Mouse (Mus musculus): ENCODE measurements at regions not wholly inside any gene's neighbourhood (a gene's known extent, or its start where the extent isn't known, plus 50 kb on each side); places are given as distances from the start of the nearest gene placed in this dataset.

DNA sequence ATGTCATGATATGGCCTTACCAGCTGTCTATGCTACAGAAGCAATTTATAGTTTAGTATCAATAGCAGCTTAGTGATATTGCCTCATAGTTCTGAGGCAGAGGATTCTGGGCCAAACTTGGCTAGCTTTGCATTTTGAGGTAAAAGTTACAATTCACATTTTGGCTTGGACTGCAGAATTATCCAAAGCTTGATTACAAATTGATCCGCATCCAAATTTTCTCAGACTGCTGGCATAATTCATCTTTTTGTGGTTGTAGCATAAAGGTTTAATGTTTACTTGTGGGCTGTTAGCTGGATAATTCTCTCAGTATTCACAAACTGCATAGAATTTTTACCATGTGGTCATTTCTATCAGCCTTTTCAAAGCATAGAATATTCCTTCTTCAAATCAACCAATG, 589.9 kb upstream of the Pdcd1 start:
- no peaks in the 10 kb centered on the region for H3K36me3 ChIP-seq
- no peaks in the 10 kb centered on the region for H3K9me3 ChIP-seq
- H3K9ac ChIP-seq (replicated peaks), result no peak overlapping the region
- ATAC-seq, result no peak
- H3K4me3 ChIP-seq (replicated peaks), result no peak overlapping the region
- no peaks in the 10 kb centered on the region for H3K4me1 ChIP-seq (replicated peaks)
- H3K27ac ChIP-seq, result no peak overlapping the region
- no peak overlapping the region for H3K4me2 ChIP-seq (replicated peaks)
- no peaks in the 10 kb centered on the region for H3K27me3 ChIP-seq
- WGBS, result 94% methylated on average over 1 of the region's 1 CpGs

DNA sequence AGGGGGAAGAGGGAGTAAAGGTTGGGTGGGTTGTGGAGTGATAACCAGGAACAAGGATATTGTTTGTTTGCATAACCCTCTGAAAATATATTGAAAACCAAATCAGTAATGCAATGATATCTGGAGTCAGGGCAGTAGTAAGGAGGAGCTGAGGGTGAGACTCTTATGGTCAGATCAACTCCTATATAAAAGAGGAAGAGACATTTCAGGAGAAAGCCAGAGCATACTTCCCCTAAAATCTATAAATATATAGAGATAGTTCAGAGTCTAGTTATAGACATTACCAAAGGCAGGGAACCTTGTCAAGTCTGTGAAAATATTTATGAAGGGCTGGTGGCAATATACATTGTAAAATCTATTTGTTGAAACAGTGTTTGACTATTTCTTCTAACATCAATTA, 605.9 kb upstream of the Pdcd1 start:
- no peak overlapping the region for H3K4me2 ChIP-seq (replicated peaks)
- no peaks in the 10 kb centered on the region for H3K9me3 ChIP-seq
- H3K27me3 ChIP-seq, result no peaks in the 10 kb centered on the region
- no peak overlapping the region for H3K27ac ChIP-seq
- no peak for ATAC-seq
- H3K4me1 ChIP-seq (replicated peaks), result no peaks in the 10 kb centered on the region
- no peak overlapping the region for H3K9ac ChIP-seq (replicated peaks)
- no peaks in the 10 kb centered on the region for H3K36me3 ChIP-seq
- no peak overlapping the region for H3K4me3 ChIP-seq (replicated peaks)

DNA sequence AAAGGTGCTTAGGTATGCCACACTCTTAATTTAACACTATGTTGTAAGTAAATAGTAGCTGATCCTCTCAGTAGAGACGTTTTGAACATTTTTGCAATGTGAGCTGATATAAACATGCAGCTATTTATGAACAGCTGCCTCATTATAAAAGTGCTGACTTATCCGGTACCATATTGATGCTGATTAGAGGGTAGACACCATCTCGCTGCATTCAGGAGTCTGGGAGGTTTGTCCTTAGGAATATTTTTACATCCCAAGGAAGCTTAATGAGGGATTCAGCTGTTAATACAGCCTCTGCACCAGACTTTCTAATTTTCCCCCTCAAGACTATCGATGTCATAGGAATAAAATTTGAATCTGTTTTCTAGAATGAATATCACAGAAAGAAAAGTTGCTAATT, 619.3 kb upstream of the Pdcd1 start:
- Histone ChIP-seq H3K36me3 (no peaks in the 10 kb centered on the region), H3K9me3 (no peaks in the 10 kb centered on the region), H3K4me3 (replicated peaks) (no peak overlapping the region), H3K27me3 (no peaks in the 10 kb centered on the region), H3K4me1 (replicated peaks) (no peaks in the 10 kb centered on the region), H3K4me2 (replicated peaks) (no peak overlapping the region), H3K9ac (replicated peaks) (no peak overlapping the region), H3K27ac (no peak overlapping the region)
- ATAC-seq, result no peak
- 70% methylated on average over 4 of the region's 4 CpGs for WGBS

GRCm38 (mm10) chr1:94700517-94700916, 612.9 kb upstream of the Fam174a start:
- Histone ChIP-seq H3K27me3 (no peaks in the 10 kb centered on the region), H3K9ac (replicated peaks) (no peak overlapping the region), H3K27ac (no peak overlapping the region), H3K9me3 (no peaks in the 10 kb centered on the region), H3K4me3 (replicated peaks) (no peak overlapping the region), H3K4me2 (replicated peaks) (no peak overlapping the region), H3K36me3 (no peaks in the 10 kb centered on the region), H3K4me1 (replicated peaks) (no peaks in the 10 kb centered on the region)
- 68% methylated on average over 1 of the region's 1 CpGs for WGBS
- ATAC-seq, result no peak

GRCm38 (mm10) chr1:94701688-94702087, 611.7 kb upstream of the Fam174a start:
- Histone ChIP-seq H3K4me2 (replicated peaks) (no peak overlapping the region), H3K36me3 (no peaks in the 10 kb centered on the region), H3K9ac (replicated peaks) (no peak overlapping the region), H3K4me3 (replicated peaks) (no peak overlapping the region), H3K27me3 (no peaks in the 10 kb centered on the region), H3K4me1 (replicated peaks) (no peaks in the 10 kb centered on the region), H3K27ac (no peak overlapping the region), H3K9me3 (no peaks in the 10 kb centered on the region)
- ATAC-seq, result no peak
- WGBS, result 89% methylated on average over 1 of the region's 1 CpGs

GRCm38 (mm10) chr1:94712812-94713211, 600.6 kb upstream of the Fam174a start:
- H3K36me3 ChIP-seq, result no peaks in the 10 kb centered on the region
- 0 out of 2 replicates have a peak, but pooled peaks cover 4% of the 10 kb centered on the region for H3K4me1 ChIP-seq (replicated peaks)
- ATAC-seq, result no peak; the same call in 1 of the 2 replicates
- no peak overlapping the region for H3K27ac ChIP-seq
- no peaks in the 10 kb centered on the region for H3K9me3 ChIP-seq
- no peaks in the 10 kb centered on the region for H3K27me3 ChIP-seq
- WGBS, result 6% methylated on average over 5 of the region's 5 CpGs
- no peak overlapping the region for H3K4me2 ChIP-seq (replicated peaks)
- H3K9ac ChIP-seq (replicated peaks), result no peak overlapping the region
- H3K4me3 ChIP-seq (replicated peaks), result no peak overlapping the region

DNA sequence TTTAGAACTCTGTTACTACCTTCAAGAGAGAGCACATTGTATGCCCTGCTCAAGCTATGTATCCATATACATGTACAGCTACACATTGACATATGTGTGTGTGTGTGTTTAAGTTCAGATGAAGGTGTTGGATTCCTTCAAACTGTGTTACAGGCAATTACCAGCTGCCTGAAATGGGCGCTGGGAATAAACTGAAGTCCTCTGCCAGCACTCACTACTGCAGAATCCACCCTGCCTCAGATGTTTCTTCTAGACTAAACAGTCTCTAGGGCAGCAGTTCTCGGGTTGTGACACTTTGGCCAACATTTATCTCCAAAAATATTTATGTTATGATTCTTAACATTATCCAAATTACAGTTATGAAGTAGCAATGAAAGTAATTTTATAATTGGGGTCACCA, 595.7 kb upstream of the Fam174a start:
- Histone ChIP-seq H3K4me2 (replicated peaks) (no peak overlapping the region), H3K9me3 (no peaks in the 10 kb centered on the region), H3K36me3 (no peaks in the 10 kb centered on the region), H3K27ac (no peak overlapping the region), H3K27me3 (no peaks in the 10 kb centered on the region), H3K4me1 (replicated peaks) (0 out of 2 replicates have a peak, but pooled peaks cover 3% of the 10 kb centered on the region), H3K4me3 (replicated peaks) (no peak overlapping the region), H3K9ac (replicated peaks) (no peak overlapping the region)
- 68% methylated on average over 2 of the region's 2 CpGs for WGBS
- ATAC-seq, result no peak

DNA sequence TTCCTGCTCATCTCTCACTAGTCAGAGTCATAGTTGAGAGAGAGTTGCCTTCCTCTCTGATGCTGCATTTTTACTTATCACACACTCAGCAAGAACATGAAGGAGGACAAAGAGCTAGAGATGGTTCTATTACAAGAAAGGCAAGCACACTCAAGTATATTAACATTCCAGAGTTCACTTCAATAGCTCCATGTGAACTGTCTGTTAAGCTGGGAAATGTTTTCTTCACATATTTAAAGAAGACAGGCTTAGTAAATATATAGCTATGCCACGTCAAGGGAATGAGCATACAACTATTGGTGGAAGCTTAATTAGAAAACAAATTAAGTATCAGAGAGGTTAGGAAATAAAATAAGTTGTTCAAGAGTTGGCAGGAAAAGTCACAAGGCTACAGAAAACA, 559.9 kb upstream of the Fam174a start:
- Histone ChIP-seq H3K9me3 (no peaks in the 10 kb centered on the region), H3K36me3 (no peaks in the 10 kb centered on the region), H3K27ac (no peak overlapping the region), H3K27me3 (no peaks in the 10 kb centered on the region), H3K9ac (replicated peaks) (no peak overlapping the region), H3K4me3 (replicated peaks) (no peak overlapping the region), H3K4me2 (replicated peaks) (no peak overlapping the region), H3K4me1 (replicated peaks) (no peaks in the 10 kb centered on the region)
- ATAC-seq, result no peak
- 43% methylated on average over 1 of the region's 1 CpGs for WGBS

DNA sequence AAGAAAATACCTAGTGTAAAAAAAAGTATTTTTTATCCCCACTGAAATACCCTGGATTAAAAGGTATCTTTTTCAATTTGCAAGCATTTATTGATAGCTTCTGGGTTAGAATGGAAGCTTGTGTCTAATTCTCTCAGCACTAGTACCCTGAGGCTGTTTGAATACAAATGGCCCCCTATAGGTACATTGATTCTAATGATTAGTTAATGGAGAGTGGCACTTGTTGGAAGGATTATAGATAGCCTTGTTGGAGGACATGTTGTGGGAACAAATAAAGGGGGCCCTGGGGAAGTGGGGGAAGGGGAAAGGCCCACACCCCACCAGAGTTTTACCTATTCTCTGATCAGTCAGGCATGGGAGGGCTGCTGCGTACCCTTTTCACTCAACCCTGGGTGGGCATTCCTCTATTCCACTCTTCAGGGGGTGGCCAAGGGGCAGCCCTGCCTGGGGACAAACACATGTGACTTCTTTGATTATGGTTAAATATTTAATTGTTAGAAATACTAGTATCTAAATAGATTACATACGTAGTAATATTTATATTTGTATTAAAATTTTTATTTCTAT, 524.3 kb upstream of the Fam174a start:
- ATAC-seq, result 0 out of 2 replicates have a peak, but pooled peaks have one; percentile 63
- Histone ChIP-seq H3K27ac (no peak overlapping the region), H3K9ac (replicated peaks) (no peak overlapping the region), H3K36me3 (no peaks in the 10 kb centered on the region), H3K27me3 (no peaks in the 10 kb centered on the region), H3K9me3 (no peaks in the 10 kb centered on the region), H3K4me3 (replicated peaks) (no peak overlapping the region), H3K4me1 (replicated peaks) (0 out of 2 replicates have a peak, but pooled peaks cover 2% of the 10 kb centered on the region), H3K4me2 (replicated peaks) (no peak overlapping the region)
- 69% methylated on average over 2 of the region's 2 CpGs for WGBS

GRCm38 (mm10) chr1:94790604-94791003, 522.8 kb upstream of the Fam174a start:
- H3K27ac ChIP-seq, result no peak overlapping the region
- H3K4me2 ChIP-seq (replicated peaks), result no peak overlapping the region
- no peak for ATAC-seq
- H3K9ac ChIP-seq (replicated peaks), result no peak overlapping the region
- no peaks in the 10 kb centered on the region for H3K27me3 ChIP-seq
- H3K36me3 ChIP-seq, result no peaks in the 10 kb centered on the region
- 45% methylated on average over 7 of the region's 7 CpGs for WGBS
- no peak overlapping the region for H3K4me3 ChIP-seq (replicated peaks)
- H3K4me1 ChIP-seq (replicated peaks), result 0 out of 2 replicates have a peak, but pooled peaks cover 2% of the 10 kb centered on the region
- H3K9me3 ChIP-seq, result no peaks in the 10 kb centered on the region

- no peak overlapping the region for H3K4me3 ChIP-seq (replicated peaks)
- no peaks in the 10 kb centered on the region for H3K9me3 ChIP-seq
- no peak overlapping the region for H3K27ac ChIP-seq
- H3K4me1 ChIP-seq (replicated peaks), result 0 out of 2 replicates have a peak, but pooled peaks cover 2% of the 10 kb centered on the region
- no peak for ATAC-seq
- WGBS, result 65% methylated on average over 6 of the region's 6 CpGs
- no peak overlapping the region for H3K4me2 ChIP-seq (replicated peaks)
- no peaks in the 10 kb centered on the region for H3K27me3 ChIP-seq
- H3K36me3 ChIP-seq, result no peaks in the 10 kb centered on the region
- H3K9ac ChIP-seq (replicated peaks), result no peak overlapping the region
Observed at GRCm38 (mm10) chr1:94791052-94791451, 522.4 kb upstream of the Fam174a start.

DNA sequence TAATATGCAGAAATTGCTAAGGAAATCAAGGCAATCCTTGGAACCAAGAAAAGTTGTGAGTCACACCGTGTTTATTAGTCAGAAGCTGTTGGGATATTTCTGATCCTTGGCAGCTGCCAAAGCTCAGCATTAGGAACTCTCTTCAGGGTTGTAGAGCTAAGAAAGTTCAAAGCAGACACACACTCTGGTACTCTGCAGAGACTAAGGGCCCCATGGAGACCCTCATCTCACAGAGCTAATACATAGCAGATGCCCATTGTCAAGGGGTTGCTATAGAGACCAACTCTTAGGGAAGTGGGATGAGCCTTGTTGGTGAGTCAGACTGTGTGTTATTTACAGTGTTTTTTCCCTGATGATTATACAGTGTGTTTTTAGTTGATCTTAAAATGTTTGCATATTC, 517.4 kb upstream of the Fam174a start:
- WGBS, result 39% methylated on average over 1 of the region's 1 CpGs
- no peak overlapping the region for H3K9ac ChIP-seq (replicated peaks)
- 0 out of 2 replicates have a peak, but pooled peaks have one; percentile 70 for ATAC-seq

DNA sequence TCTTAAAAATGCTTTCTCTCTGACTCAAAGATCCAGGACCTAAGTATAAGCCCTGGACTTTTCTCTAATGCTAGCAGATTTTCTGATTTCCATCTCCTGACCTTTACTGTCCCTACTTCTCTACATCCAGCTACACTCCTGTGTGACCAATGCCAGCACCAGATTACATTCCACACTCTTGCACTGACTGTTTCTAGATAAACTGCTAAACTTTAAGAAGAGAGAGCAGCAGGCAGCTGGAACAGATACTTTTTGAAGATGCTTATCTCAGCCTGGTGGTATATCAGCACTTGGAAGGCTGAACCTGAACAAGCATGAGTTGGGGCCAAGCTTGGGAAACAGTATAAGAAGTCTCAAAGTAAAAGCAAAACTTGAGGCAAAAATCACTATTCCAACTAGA, 509.7 kb upstream of the Fam174a start:
- ATAC-seq, result no peak
- no peaks in the 10 kb centered on the region for H3K36me3 ChIP-seq
- no peak overlapping the region for H3K4me3 ChIP-seq (replicated peaks)
- H3K9me3 ChIP-seq, result no peaks in the 10 kb centered on the region
- no peak overlapping the region for H3K4me2 ChIP-seq (replicated peaks)
- no peak overlapping the region for H3K9ac ChIP-seq (replicated peaks)
- no peaks in the 10 kb centered on the region for H3K4me1 ChIP-seq (replicated peaks)
- no peaks in the 10 kb centered on the region for H3K27me3 ChIP-seq
- no peak overlapping the region for H3K27ac ChIP-seq

More for the DNA sequence above, 517.4 kb upstream of the Fam174a start:
- Histone ChIP-seq H3K4me3 (replicated peaks) (no peak overlapping the region), H3K4me1 (replicated peaks) (no peaks in the 10 kb centered on the region), H3K9me3 (no peaks in the 10 kb centered on the region), H3K36me3 (no peaks in the 10 kb centered on the region), H3K4me2 (replicated peaks) (no peak overlapping the region), H3K27ac (no peak overlapping the region), H3K27me3 (no peaks in the 10 kb centered on the region)

All from midbrain, embryonic 13.5 days (tissue).